Mouse (Mus musculus) embryonic stem cell, embryonic (primary cell): ENCODE measurements at regions not wholly inside any gene's neighbourhood (a gene's known extent, or its start where the extent isn't known, plus 50 kb on each side); places are given as distances from the start of the nearest gene placed in this dataset.

Source experiments
- CTCF ChIA-PET, 4 experiments: fragments of 300-600 bp in 2 of 4; fragments of 350-600 bp in 2 of 4; sonication (Branson Sonifier 250); formaldehyde crosslinking; loops; one replicate each; lab custom pipeline; 2022; ENCODE audit warnings: inconsistent platforms in 2 of 4; lab: Charles Lee
- POLR2A ChIA-PET, 4 experiments: fragments of 300-600 bp in 2 of 4; fragments of 350-600 bp in 2 of 4; sonication (Branson Sonifier 250); formaldehyde crosslinking; loops; one replicate each; lab custom pipeline; 2022; ENCODE audit warnings: antibody characterized with exemption in 4 of 4, inconsistent platforms in 1 of 4; lab: Charles Lee

- ChIA-PET POLR2A (interaction anchor here in 1 of 4 experiments (0.6 kb wide), 1 partner anchor 597 kb away, joined by 4 read pairs; no protein-coding TSS in a partner anchor), CTCF (no interaction called here)
Measured at GRCm38 (mm10) chr1:15217865-15218264, 875.3 kb downstream of the 4930444P10Rik start.
